Mouse (Mus musculus): ENCODE measurements around the gene Mier3. TPM values are rescaled to one million over a fixed set of nuclear protein-coding genes. Genes with fewer than 3 reads are reported as not detected.

Mier3 gene
- polyA plus RNA-seq (2014; fragmentation: Nextera tagmentation; extraction: Ambion mirVana) = 25.6 and 29.9 TPM in 2 replicates

DNA sequence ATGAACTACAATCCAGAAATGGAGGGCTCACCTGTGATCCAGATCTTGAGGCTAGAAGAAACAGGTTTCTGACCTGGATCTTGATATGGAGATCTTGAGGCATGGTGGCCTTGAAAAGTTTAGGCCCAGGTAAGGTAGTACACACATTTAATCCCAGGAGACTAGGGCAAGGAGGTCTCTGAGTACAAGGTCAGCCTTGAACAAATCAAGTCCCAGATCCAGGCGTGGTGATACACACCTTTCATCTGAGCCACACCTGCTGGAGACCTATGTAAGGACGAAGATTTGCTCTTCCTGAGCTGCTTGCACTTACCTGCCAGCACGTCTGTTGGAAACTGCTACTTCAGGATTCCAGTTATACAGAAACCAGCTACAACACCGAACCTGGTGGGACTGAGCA lies at the start of gene Mier3:
Mier3 (plus strand) TSS at position 301 of the 400 bp plus-strand sequence.
- H3K4me3 ChIP-seq (ENCODE audit: low read depth, low read length) = no peak within 1 kb of the TSS
- peaks cover 3% of the 10 kb centered on the region; the same call in 1 of the 2 replicates for H3K27me3 ChIP-seq (ENCODE audit: control insufficient read depth, insufficient read depth, low read length)
- no peak within 1 kb of the TSS for H3K9ac ChIP-seq (ENCODE audit: low read length)
- H3K4me1 ChIP-seq (ENCODE audit: control insufficient read depth, insufficient read depth, low read length) = peaks cover 4% of the 10 kb centered on the region; the same call in 1 of the 2 replicates
- H3K36me3 ChIP-seq (ENCODE audit: control insufficient read depth, insufficient read depth, low read length) = no peaks in the 10 kb centered on the region
- H3K9me3 ChIP-seq (ENCODE audit: control insufficient read depth, low read length) = no peaks in the 10 kb centered on the region; the same call in 1 of the 2 replicates
- no peak for ATAC-seq (ENCODE audit: low FRiP score)
- WGBS = 82% methylated on average over 4 of the region's 4 CpGs
- H3K27ac ChIP-seq (ENCODE audit: low read depth, low read length) = no peak within 1 kb of the TSS
- H3K4me2 ChIP-seq = no peak within 1 kb of the TSS
- DNase-seq (ENCODE audit: low spot score, missing footprints) = peak; percentile 60

GRCm38 (mm10) chr13:111634163-111635160 lies 46.3 kb upstream of the Mier3 start:
- Histone ChIP-seq H3K9me3 (ENCODE audit: control insufficient read depth, low read length) (no peaks in the 10 kb centered on the region), H3K27ac (ENCODE audit: low read depth, low read length) (no peak overlapping the region), H3K4me2 (no peak overlapping the region), H3K27me3 (ENCODE audit: control insufficient read depth, insufficient read depth, low read length) (no peaks in the 10 kb centered on the region), H3K36me3 (ENCODE audit: control insufficient read depth, insufficient read depth, low read length) (no peaks in the 10 kb centered on the region), H3K4me1 (ENCODE audit: control insufficient read depth, insufficient read depth, low read length) (no peaks in the 10 kb centered on the region), H3K4me3 (ENCODE audit: low read depth, low read length) (no peak overlapping the region), H3K9ac (ENCODE audit: low read length) (no peak overlapping the region)
- no peak for DNase-seq (ENCODE audit: low spot score, missing footprints)
- ATAC-seq (ENCODE audit: low FRiP score) = no peak
- 92% methylated on average over 16 of the region's 16 CpGs for whole genome bisulfite sequencing

GRCm38 (mm10) chr13:111640319-111640718 lies 40.5 kb upstream of the Mier3 start:
- 87% methylated on average over 6 of the region's 6 CpGs for WGBS

GRCm38 (mm10) chr13:111643636-111644035 lies 37.1 kb upstream of the Mier3 start:
- DNase-seq (ENCODE audit: low spot score, missing footprints) (no peak), ATAC-seq (ENCODE audit: low FRiP score) (no peak)
- Histone ChIP-seq H3K9me3 (ENCODE audit: control insufficient read depth, low read length) (no peaks in the 10 kb centered on the region), H3K27me3 (ENCODE audit: control insufficient read depth, insufficient read depth, low read length) (no peaks in the 10 kb centered on the region), H3K4me3 (ENCODE audit: low read depth, low read length) (no peak overlapping the region), H3K9ac (ENCODE audit: low read length) (no peak overlapping the region), H3K4me1 (ENCODE audit: control insufficient read depth, insufficient read depth, low read length) (no peaks in the 10 kb centered on the region), H3K36me3 (ENCODE audit: control insufficient read depth, insufficient read depth, low read length) (no peaks in the 10 kb centered on the region), H3K27ac (ENCODE audit: low read depth, low read length) (no peak overlapping the region), H3K4me2 (no peak overlapping the region)
- 66% methylated on average over 2 of the region's 2 CpGs for WGBS

More at GRCm38 (mm10) chr13:111640319-111640718, 40.5 kb upstream of the Mier3 start:
- no peak overlapping the region for H3K9ac ChIP-seq (ENCODE audit: low read length)
- ATAC-seq (ENCODE audit: low FRiP score) (no peak), DNase-seq (ENCODE audit: low spot score, missing footprints) (no peak)
- no peak overlapping the region for H3K4me3 ChIP-seq (ENCODE audit: low read depth, low read length)
- H3K27ac ChIP-seq (ENCODE audit: low read depth, low read length) = no peak overlapping the region
- no peak overlapping the region for H3K4me2 ChIP-seq
- H3K36me3 ChIP-seq (ENCODE audit: control insufficient read depth, insufficient read depth, low read length) = no peaks in the 10 kb centered on the region
- H3K9me3 ChIP-seq (ENCODE audit: control insufficient read depth, low read length) = no peaks in the 10 kb centered on the region
- no peaks in the 10 kb centered on the region for H3K27me3 ChIP-seq (ENCODE audit: control insufficient read depth, insufficient read depth, low read length)
- no peaks in the 10 kb centered on the region for H3K4me1 ChIP-seq (ENCODE audit: control insufficient read depth, insufficient read depth, low read length)

GRCm38 (mm10) chr13:111646204-111646603 lies 34.6 kb upstream of the Mier3 start:
- H3K4me1 ChIP-seq (ENCODE audit: control insufficient read depth, insufficient read depth, low read length) = no peaks in the 10 kb centered on the region
- no peaks in the 10 kb centered on the region for H3K36me3 ChIP-seq (ENCODE audit: control insufficient read depth, insufficient read depth, low read length)
- H3K4me3 ChIP-seq (ENCODE audit: low read depth, low read length) = no peak overlapping the region
- H3K9me3 ChIP-seq (ENCODE audit: control insufficient read depth, low read length) = no peaks in the 10 kb centered on the region
- H3K27ac ChIP-seq (ENCODE audit: low read depth, low read length) = no peak overlapping the region
- no peaks in the 10 kb centered on the region for H3K27me3 ChIP-seq (ENCODE audit: control insufficient read depth, insufficient read depth, low read length)
- DNase-seq (ENCODE audit: low spot score, missing footprints) (no peak), ATAC-seq (ENCODE audit: low FRiP score) (no peak)
- 93% methylated on average over 9 of the region's 9 CpGs for WGBS
- H3K4me2 ChIP-seq = no peak overlapping the region
- no peak overlapping the region for H3K9ac ChIP-seq (ENCODE audit: low read length)

DNA sequence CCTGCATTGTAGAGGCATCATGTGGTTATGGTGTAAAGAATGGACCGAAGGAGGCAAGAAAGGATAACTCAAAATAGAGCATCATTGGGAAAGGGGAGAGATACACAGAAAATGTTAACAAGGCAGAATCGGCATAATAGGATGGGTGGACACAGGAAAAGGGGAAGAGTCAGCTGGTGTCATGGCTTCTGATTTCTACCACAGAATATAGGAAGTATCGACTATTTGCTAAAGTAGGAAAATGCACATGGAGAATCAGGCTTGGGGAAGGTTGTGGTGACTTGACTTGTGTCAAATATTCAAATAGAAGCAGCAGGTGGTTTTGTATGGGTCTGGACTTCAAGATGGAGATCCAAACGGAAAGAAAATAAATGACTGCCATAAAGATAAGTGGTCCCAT lies 33.5 kb upstream of the Mier3 start:
- no peak overlapping the region for H3K9ac ChIP-seq (ENCODE audit: low read length)
- ATAC-seq (ENCODE audit: low FRiP score) = no peak
- H3K27ac ChIP-seq (ENCODE audit: low read depth, low read length) = no peak overlapping the region
- no peak overlapping the region for H3K4me3 ChIP-seq (ENCODE audit: low read depth, low read length)
- no peaks in the 10 kb centered on the region for H3K36me3 ChIP-seq (ENCODE audit: control insufficient read depth, insufficient read depth, low read length)
- H3K4me2 ChIP-seq = no peak overlapping the region
- 85% methylated on average over 4 of the region's 4 CpGs for WGBS
- no peak for DNase-seq (ENCODE audit: low spot score, missing footprints)
- no peaks in the 10 kb centered on the region for H3K27me3 ChIP-seq (ENCODE audit: control insufficient read depth, insufficient read depth, low read length)
- H3K4me1 ChIP-seq (ENCODE audit: control insufficient read depth, insufficient read depth, low read length) = no peaks in the 10 kb centered on the region
- no peaks in the 10 kb centered on the region for H3K9me3 ChIP-seq (ENCODE audit: control insufficient read depth, low read length)

DNA sequence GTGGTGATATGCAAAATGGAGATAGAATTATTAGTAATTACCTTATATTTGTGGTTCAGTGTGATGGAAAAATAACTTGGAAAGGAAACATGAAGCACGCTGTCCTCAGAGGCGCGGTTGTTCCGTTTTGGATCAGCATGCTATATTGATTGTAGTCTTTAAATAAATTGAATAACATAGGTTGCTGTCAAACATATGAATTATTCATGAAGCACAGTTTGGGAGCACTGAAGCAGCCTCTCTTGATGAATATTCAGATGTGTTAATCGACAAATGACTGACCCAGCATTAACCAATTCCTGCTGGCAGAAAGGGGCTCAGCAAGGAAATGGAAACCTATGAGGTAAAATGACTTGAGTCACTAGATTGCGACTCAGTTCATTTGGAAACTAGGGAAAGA lies 29.8 kb upstream of the Mier3 start:
- no peak for DNase-seq (ENCODE audit: low spot score, missing footprints)
- Histone ChIP-seq H3K27me3 (ENCODE audit: control insufficient read depth, insufficient read depth, low read length) (no peaks in the 10 kb centered on the region), H3K4me3 (ENCODE audit: low read depth, low read length) (no peak overlapping the region), H3K9ac (ENCODE audit: low read length) (no peak overlapping the region), H3K36me3 (ENCODE audit: control insufficient read depth, insufficient read depth, low read length) (no peaks in the 10 kb centered on the region), H3K4me1 (ENCODE audit: control insufficient read depth, insufficient read depth, low read length) (no peaks in the 10 kb centered on the region), H3K27ac (ENCODE audit: low read depth, low read length) (no peak overlapping the region), H3K4me2 (no peak overlapping the region), H3K9me3 (ENCODE audit: control insufficient read depth, low read length) (no peaks in the 10 kb centered on the region)
- no peak for ATAC-seq (ENCODE audit: low FRiP score)
- 71% methylated on average over 6 of the region's 6 CpGs for WGBS

GRCm38 (mm10) chr13:111655273-111655672 lies 25.5 kb upstream of the Mier3 start:
- Histone ChIP-seq H3K9ac (ENCODE audit: low read length) (no peak overlapping the region), H3K4me2 (no peak overlapping the region), H3K27ac (ENCODE audit: low read depth, low read length) (no peak overlapping the region), H3K9me3 (ENCODE audit: control insufficient read depth, low read length) (no peaks in the 10 kb centered on the region), H3K4me3 (ENCODE audit: low read depth, low read length) (no peak overlapping the region), H3K27me3 (ENCODE audit: control insufficient read depth, insufficient read depth, low read length) (no peaks in the 10 kb centered on the region), H3K36me3 (ENCODE audit: control insufficient read depth, insufficient read depth, low read length) (no peaks in the 10 kb centered on the region), H3K4me1 (ENCODE audit: control insufficient read depth, insufficient read depth, low read length) (no peaks in the 10 kb centered on the region)
- 88% methylated on average over 4 of the region's 4 CpGs for WGBS
- ATAC-seq (ENCODE audit: low FRiP score) = no peak
- DNase-seq (ENCODE audit: low spot score, missing footprints) = no peak

DNA sequence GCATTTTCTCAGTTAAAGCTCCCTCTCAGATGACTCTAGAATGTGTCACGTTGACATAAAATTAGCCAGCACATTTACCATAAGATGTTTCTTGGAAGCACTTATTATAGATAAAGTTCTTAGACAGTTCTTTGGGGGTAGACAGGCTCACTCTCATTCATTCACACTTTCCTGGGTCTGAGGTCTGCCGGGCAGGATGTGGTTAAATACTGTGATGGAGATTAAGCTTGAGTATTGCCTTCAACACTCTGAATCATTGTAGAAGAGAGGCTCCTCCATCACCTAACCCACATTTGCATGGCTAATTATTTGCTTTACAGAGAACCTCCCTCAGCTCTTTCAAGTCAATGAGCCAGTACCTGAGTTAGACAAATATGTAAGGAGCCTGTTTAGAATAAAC lies 24.9 kb upstream of the Mier3 start:
- Histone ChIP-seq H3K4me2 (no peak overlapping the region), H3K4me1 (ENCODE audit: control insufficient read depth, insufficient read depth, low read length) (no peaks in the 10 kb centered on the region), H3K36me3 (ENCODE audit: control insufficient read depth, insufficient read depth, low read length) (no peaks in the 10 kb centered on the region), H3K27me3 (ENCODE audit: control insufficient read depth, insufficient read depth, low read length) (no peaks in the 10 kb centered on the region), H3K4me3 (ENCODE audit: low read depth, low read length) (no peak overlapping the region), H3K27ac (ENCODE audit: low read depth, low read length) (no peak overlapping the region), H3K9ac (ENCODE audit: low read length) (no peak overlapping the region), H3K9me3 (ENCODE audit: control insufficient read depth, low read length) (no peaks in the 10 kb centered on the region)
- DNase-seq (ENCODE audit: low spot score, missing footprints) (no peak), ATAC-seq (ENCODE audit: low FRiP score) (no peak)
- 84% methylated on average over 2 of the region's 2 CpGs for WGBS
